Mouse (Mus musculus) embryonic facial prominence, embryonic 13.5 days (tissue): Measurements from ENCODE around the gene Usp46. TPM values are rescaled to one million over a fixed set of nuclear protein-coding genes. Genes with fewer than 3 reads are reported as not detected.

Experiments
- ATAC-seq: fragments of 200-750 bp; cut with Nextera tagmentation; 2 replicates; pipeline ENCODE4 v1.8.0; 2017; ENCODE audit warnings: low read depth; ENCODE audit not compliant: insufficient number of reproducible peaks, insufficient read depth, low FRiP score, low TSS enrichment
- H3K27ac ChIP-seq: fragments of 300-500 bp; sonication (generic); 2 replicates; pipeline ENCODE4 v1.5.1; 2015; ENCODE audit warnings: moderate library complexity, mild to moderate bottlenecking, inconsistent platforms
- H3K27me3 ChIP-seq: fragments of 300-500 bp; sonication (generic); 2 replicates; pipeline ENCODE4 v1.6.1; 2015; ENCODE audit warnings: mild to moderate bottlenecking, inconsistent platforms
- H3K36me3 ChIP-seq: fragments of 300-500 bp; sonication (generic); 2 replicates; pipeline ENCODE4 v1.6.1; 2015; ENCODE audit warnings: mild to moderate bottlenecking, inconsistent platforms
- H3K4me1 ChIP-seq: fragments of 300-500 bp; sonication (generic); 2 replicates; pipeline ENCODE4 v1.6.1; 2015; ENCODE audit warnings: inconsistent platforms
- H3K4me2 ChIP-seq: fragments of 300-500 bp; sonication (generic); 2 replicates; pipeline ENCODE4 v1.6.1; 2015; ENCODE audit warnings: moderate library complexity, mild to moderate bottlenecking, inconsistent platforms
- H3K4me3 ChIP-seq: fragments of 300-500 bp; sonication (generic); 2 replicates; pipeline ENCODE4 v1.5.1; 2015; ENCODE audit warnings: mild to moderate bottlenecking, inconsistent platforms
- H3K9ac ChIP-seq: fragments of 300-500 bp; sonication (generic); 2 replicates; pipeline ENCODE4 v1.6.1; 2015; ENCODE audit warnings: mild to moderate bottlenecking, inconsistent platforms
- H3K9me3 ChIP-seq: fragments of 300-500 bp; sonication (generic); 2 replicates; pipeline ENCODE4 v1.6.1; 2016; ENCODE audit warnings: inconsistent platforms
- WGBS: fragments of 180-500 bp; shearing (Covaris S2); methylation state at CpG from one replicate; pipeline ENCODE4 v1.1.7; 2015; ENCODE audit warnings: mixed read lengths; 5-methylcytosine and 5-hydroxymethylcytosine counted together
- polyA plus RNA-seq: library from polyadenylated mRNA; unstranded; fragments of >200 nt; fragmentation: Nextera tagmentation; extraction: Ambion mirVana; gene quantifications from 2 replicates; pipeline ENCODE4 v1.2.1, GENCODE M21; 2015

Usp46 gene
- polyA plus RNA-seq, 1 experiment from 2014 or later: 36.5 TPM

DNA sequence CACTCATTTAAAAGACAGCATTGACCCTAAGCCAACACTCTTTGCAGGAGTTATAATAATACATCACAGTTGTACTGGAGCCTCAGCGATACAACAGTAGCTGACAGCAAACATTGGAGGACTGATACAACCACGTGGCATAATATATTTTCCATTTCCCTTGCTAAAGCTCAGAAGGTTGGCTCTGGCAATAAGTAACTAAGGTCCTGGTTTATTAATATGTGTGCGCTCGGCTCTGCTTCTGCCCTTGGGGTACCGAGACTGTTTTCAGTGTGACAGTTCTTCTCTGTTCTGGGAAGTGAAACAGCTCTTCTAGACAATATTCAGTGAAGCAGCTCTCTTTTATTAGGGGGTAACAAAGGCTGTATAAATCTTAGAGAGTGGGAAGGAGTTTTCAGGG lies 50.7 kb downstream of the Usp46 start:
- Histone ChIP-seq H3K9ac (no peak overlapping the region), H3K4me3 (no peak overlapping the region), H3K27ac (no peak overlapping the region), H3K27me3 (no peaks in the 10 kb centered on the region), H3K4me1 (peaks cover 2% of the 10 kb centered on the region; the same call in 1 of the 2 replicates), H3K36me3 (peaks cover 62% of the 10 kb centered on the region), H3K9me3 (no peaks in the 10 kb centered on the region), H3K4me2 (no peak overlapping the region)
- no peak for ATAC-seq
- 86% methylated on average over 5 of the region's 5 CpGs for WGBS

- H3K4me3 ChIP-seq: no peak overlapping the region
- no peaks in the 10 kb centered on the region for H3K9me3 ChIP-seq
- H3K4me2 ChIP-seq: no peak overlapping the region
- H3K27ac ChIP-seq: no peak overlapping the region
- H3K9ac ChIP-seq: no peak overlapping the region
- no peak for ATAC-seq
- no peaks in the 10 kb centered on the region for H3K4me1 ChIP-seq
- no peaks in the 10 kb centered on the region for H3K27me3 ChIP-seq
- 91% methylated on average over 10 of the region's 10 CpGs for WGBS
- H3K36me3 ChIP-seq: peaks cover 67% of the 10 kb centered on the region
Observed at GRCm38 (mm10) chr5:74011629-74012028, 56.6 kb downstream of the Usp46 start.

GRCm38 (mm10) chr5:74007492-74008070 lies 60.6 kb downstream of the Usp46 start:
- ATAC-seq: no peak
- H3K36me3 ChIP-seq: peaks cover 71% of the 10 kb centered on the region

DNA sequence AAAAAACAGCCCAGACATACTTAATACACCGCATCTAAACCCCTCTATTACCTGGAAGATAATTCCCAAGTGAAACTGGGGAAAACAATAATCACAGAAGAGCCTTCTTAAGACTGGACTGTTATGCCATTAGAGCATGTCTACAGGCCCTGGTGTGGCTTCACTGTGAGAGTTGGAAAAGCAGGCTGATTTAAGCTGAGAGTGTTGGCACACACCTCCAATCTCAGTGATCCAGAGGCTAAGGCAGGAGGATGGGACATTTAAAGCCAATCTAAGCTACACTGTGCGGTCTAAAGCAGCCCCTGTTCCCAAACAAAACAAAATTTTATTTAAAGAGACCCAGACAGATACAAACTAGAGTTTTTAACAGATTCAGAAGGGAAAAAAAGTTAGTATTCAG lies 62.3 kb downstream of the Usp46 start:
- H3K36me3 ChIP-seq: peaks cover 76% of the 10 kb centered on the region

More at GRCm38 (mm10) chr5:74007492-74008070, 60.6 kb downstream of the Usp46 start:
- no peak overlapping the region for H3K4me3 ChIP-seq
- no peaks in the 10 kb centered on the region for H3K27me3 ChIP-seq
- WGBS: 85% methylated on average over 3 of the region's 3 CpGs
- H3K27ac ChIP-seq: no peak overlapping the region
- no peak overlapping the region for H3K9ac ChIP-seq
- H3K4me1 ChIP-seq: no peaks in the 10 kb centered on the region
- no peaks in the 10 kb centered on the region for H3K9me3 ChIP-seq
- no peak overlapping the region for H3K4me2 ChIP-seq

DNA sequence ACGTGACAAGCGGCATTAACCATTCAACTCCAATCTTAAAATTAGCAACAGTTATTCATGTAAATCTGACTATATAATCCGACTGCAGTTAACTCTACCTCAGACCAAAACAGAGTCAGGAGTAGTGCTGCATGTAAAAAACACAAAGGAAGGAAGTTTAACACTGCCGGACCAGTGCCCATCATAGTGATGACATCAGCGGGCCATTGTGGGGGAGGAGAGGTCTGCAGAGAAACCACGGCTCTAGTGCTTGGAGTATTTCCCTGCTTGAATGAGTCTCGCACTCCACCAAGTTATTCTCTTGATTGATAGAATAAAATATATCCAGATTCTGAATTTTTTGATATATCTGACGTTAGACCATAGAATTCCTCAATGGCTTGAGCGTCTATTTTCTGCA lies 66.5 kb downstream of the Usp46 start:
- Histone ChIP-seq H3K27ac (no peak overlapping the region), H3K4me2 (no peak overlapping the region), H3K27me3 (no peaks in the 10 kb centered on the region), H3K4me3 (no peak overlapping the region), H3K9me3 (no peaks in the 10 kb centered on the region), H3K36me3 (peaks cover 75% of the 10 kb centered on the region), H3K9ac (no peak overlapping the region), H3K4me1 (no peaks in the 10 kb centered on the region)
- 81% methylated on average over 9 of the region's 9 CpGs for WGBS
- ATAC-seq: no peak

More for the DNA sequence above, 62.3 kb downstream of the Usp46 start:
- WGBS: 92% methylated on average over 2 of the region's 2 CpGs
- no peak overlapping the region for H3K4me3 ChIP-seq
- H3K27ac ChIP-seq: no peak overlapping the region
- H3K4me1 ChIP-seq: no peaks in the 10 kb centered on the region
- no peak overlapping the region for H3K9ac ChIP-seq
- H3K27me3 ChIP-seq: no peaks in the 10 kb centered on the region
- no peak overlapping the region for H3K4me2 ChIP-seq
- ATAC-seq: no peak
- no peaks in the 10 kb centered on the region for H3K9me3 ChIP-seq

- Histone ChIP-seq H3K36me3 (peaks cover 53% of the 10 kb centered on the region), H3K27me3 (no peaks in the 10 kb centered on the region)
- WGBS: 84% methylated on average over 5 of the region's 5 CpGs
Observed at GRCm38 (mm10) chr5:73998966-73999365, 69.3 kb downstream of the Usp46 start.

DNA sequence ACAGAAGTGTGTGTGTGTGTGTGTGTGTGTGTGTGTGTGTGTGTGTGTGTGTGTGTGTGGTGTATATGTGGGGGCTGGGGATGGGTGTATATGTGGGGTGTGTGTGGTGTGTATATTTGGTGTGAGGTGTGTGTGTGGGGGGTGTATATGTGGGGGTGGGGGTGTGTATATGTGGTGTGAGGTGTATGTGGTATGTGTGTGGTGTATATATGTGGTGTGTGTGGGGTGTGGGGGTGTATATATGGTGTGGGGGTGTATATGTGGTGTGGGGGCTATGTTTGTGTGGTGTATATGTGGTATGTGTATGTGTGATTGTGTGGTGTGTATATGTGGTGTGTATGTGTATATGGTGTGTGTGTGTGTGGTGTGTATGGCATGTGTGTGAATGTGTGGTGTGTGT lies 73.4 kb downstream of the Usp46 start:
- H3K4me3 ChIP-seq: no peak overlapping the region
- H3K27ac ChIP-seq: no peak overlapping the region
- ATAC-seq: no peak
- H3K36me3 ChIP-seq: peaks cover 14% of the 10 kb centered on the region
- H3K4me2 ChIP-seq: no peak overlapping the region
- H3K27me3 ChIP-seq: no peaks in the 10 kb centered on the region
- H3K9me3 ChIP-seq: no peaks in the 10 kb centered on the region
- no peaks in the 10 kb centered on the region for H3K4me1 ChIP-seq
- H3K9ac ChIP-seq: no peak overlapping the region

More at GRCm38 (mm10) chr5:73998966-73999365, 69.3 kb downstream of the Usp46 start:
- no peaks in the 10 kb centered on the region for H3K4me1 ChIP-seq
- no peaks in the 10 kb centered on the region for H3K9me3 ChIP-seq
- H3K4me3 ChIP-seq: no peak overlapping the region
- no peak overlapping the region for H3K4me2 ChIP-seq
- no peak overlapping the region for H3K9ac ChIP-seq
- no peak for ATAC-seq
- H3K27ac ChIP-seq: no peak overlapping the region

DNA sequence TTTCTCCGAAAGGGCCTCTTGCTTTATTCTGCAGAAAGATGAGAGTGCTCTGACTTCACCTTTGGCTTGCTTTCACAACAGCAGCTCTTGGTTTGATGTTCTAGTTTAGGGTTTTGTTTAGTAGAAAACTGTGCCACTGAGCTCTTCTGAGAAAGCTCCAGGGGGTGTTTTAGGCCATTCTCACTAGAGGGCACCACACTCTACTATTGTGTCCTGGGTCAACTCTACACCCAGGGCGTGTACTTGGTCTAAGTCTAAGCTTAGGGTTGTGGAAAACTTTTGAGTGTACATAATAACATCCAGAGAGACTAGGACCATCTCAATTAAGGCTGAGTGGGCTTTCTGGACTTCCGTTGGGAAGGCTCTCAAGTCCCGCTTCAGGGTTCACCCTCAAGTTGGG lies 74.7 kb downstream of the Usp46 start:
- Histone ChIP-seq H3K4me3 (no peak overlapping the region), H3K9me3 (no peaks in the 10 kb centered on the region), H3K36me3 (peaks cover 9% of the 10 kb centered on the region; the same call in 1 of the 2 replicates), H3K27me3 (no peaks in the 10 kb centered on the region), H3K9ac (no peak overlapping the region), H3K27ac (no peak overlapping the region), H3K4me2 (no peak overlapping the region), H3K4me1 (no peaks in the 10 kb centered on the region)
- 84% methylated on average over 4 of the region's 4 CpGs for WGBS
- no peak for ATAC-seq

GRCm38 (mm10) chr5:73992321-73992720 lies 75.9 kb downstream of the Usp46 start:
- Histone ChIP-seq H3K9me3 (no peaks in the 10 kb centered on the region), H3K27ac (no peak overlapping the region), H3K4me1 (no peaks in the 10 kb centered on the region), H3K9ac (no peak overlapping the region), H3K27me3 (no peaks in the 10 kb centered on the region), H3K4me2 (no peak overlapping the region), H3K36me3 (no peaks in the 10 kb centered on the region), H3K4me3 (no peak overlapping the region)
- WGBS: 94% methylated on average over 13 of the region's 13 CpGs
- no peak for ATAC-seq

DNA sequence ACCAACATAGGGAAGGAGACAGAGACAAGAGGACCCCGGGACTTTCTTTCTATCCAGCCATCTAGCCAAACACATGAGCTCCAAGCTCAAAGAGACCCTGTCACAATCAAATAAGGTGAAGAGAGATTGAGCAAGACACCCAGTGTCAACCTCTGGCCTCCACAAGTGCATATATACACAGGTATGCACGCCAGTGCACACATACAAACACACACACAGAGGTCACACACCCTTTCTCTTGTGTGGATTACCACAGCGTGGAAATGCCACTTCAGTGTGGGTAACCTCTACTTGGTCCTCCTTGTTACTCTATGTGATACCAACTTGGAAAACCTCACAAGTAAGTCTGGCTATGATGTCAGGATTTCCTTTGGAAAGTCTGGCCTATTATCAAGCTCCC lies 78.7 kb downstream of the Usp46 start:
- 89% methylated on average over 3 of the region's 3 CpGs for WGBS
- no peaks in the 10 kb centered on the region for H3K9me3 ChIP-seq

DNA sequence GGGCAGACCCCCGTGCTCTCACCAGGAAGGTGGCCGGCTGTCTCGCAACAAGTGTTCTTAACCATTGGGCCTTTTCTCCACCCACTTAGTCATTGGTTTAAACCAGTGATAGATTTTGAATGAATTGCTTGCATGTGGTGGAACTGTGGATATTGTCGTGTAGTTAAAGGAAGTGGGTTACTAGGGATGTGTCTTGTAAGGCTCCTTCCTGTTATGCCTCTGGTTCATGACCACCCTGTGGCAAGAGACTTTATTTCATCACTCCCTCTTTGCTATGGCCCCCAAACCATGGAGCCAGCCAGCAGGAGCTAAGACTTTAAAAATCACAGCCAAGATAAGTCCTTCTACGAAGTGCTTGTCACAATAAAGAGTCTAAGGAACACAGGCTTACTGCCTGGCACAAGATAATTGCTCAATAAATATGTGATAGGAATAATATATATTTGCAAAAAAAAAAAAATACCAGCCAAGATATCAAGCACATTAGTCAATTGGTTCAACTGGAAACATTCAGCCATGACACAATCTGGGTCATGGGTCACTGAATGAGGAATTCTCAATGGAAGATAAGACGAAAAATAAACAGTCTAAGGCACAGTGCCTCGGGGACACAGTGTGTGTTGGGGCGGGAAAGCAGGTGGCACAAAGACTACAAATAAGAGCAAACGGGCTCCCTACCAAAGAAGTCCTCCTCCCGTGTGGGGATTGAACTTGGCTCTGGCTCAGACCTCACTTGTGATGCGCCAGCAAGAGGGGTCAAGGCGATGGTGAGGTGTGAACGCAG lies 80.3 kb downstream of the Usp46 start:
- WGBS: 84% methylated on average over 13 of the region's 13 CpGs

More for the DNA sequence above, 78.7 kb downstream of the Usp46 start:
- Histone ChIP-seq H3K36me3 (no peaks in the 10 kb centered on the region), H3K4me3 (no peak overlapping the region), H3K27me3 (no peaks in the 10 kb centered on the region), H3K9ac (no peak overlapping the region), H3K4me1 (no peaks in the 10 kb centered on the region), H3K27ac (no peak overlapping the region), H3K4me2 (no peak overlapping the region)
- no peak for ATAC-seq

GRCm38 (mm10) chr5:73977426-73977825 lies 90.8 kb downstream of the Usp46 start:
- no peak overlapping the region for H3K9ac ChIP-seq
- no peak overlapping the region for H3K4me2 ChIP-seq
- 0 out of 2 replicates have a peak, but pooled peaks cover 3% of the 10 kb centered on the region for H3K9me3 ChIP-seq
- ATAC-seq: no peak
- 16% methylated on average over 11 of the region's 11 CpGs for WGBS
- H3K27ac ChIP-seq: no peak overlapping the region
- H3K27me3 ChIP-seq: no peaks in the 10 kb centered on the region
- no peak overlapping the region for H3K4me3 ChIP-seq
- no peaks in the 10 kb centered on the region for H3K36me3 ChIP-seq
- H3K4me1 ChIP-seq: 0 out of 2 replicates have a peak, but pooled peaks cover 7% of the 10 kb centered on the region

More for the DNA sequence above, 80.3 kb downstream of the Usp46 start:
- Histone ChIP-seq H3K9ac (no peak overlapping the region), H3K4me3 (no peak overlapping the region), H3K27ac (no peak overlapping the region), H3K4me2 (no peak overlapping the region), H3K36me3 (no peaks in the 10 kb centered on the region), H3K9me3 (no peaks in the 10 kb centered on the region), H3K27me3 (no peaks in the 10 kb centered on the region), H3K4me1 (no peaks in the 10 kb centered on the region)
- ATAC-seq: no peak
